Mouse (Mus musculus) neural tube, embryonic 15.5 days (tissue): ENCODE data around the gene Kansl1. TPM values are rescaled to one million over a fixed set of nuclear protein-coding genes. Genes with fewer than 3 reads are reported as not detected.

ENCODE experiments used
- ATAC-seq: fragments of 200-750 bp; cut with Nextera tagmentation; 2 replicates; pipeline ENCODE4 v1.8.0; 2017; ENCODE audit warnings: mild to moderate bottlenecking, moderate TSS enrichment, moderate library complexity; ENCODE audit not compliant: low FRiP score
- H3K27ac ChIP-seq: fragments of 300-500 bp; sonication (generic); replicated peaks from 2 replicates; pipeline ENCODE4 v1.5.1; 2015; ENCODE audit warnings: mild to moderate bottlenecking, inconsistent platforms
- H3K27me3 ChIP-seq: fragments of 300-500 bp; sonication (generic); replicated peaks from 2 replicates; pipeline ENCODE4 v1.6.1; 2015; ENCODE audit warnings: inconsistent platforms
- H3K36me3 ChIP-seq: fragments of 300-500 bp; sonication (generic); 2 replicates; pipeline ENCODE4 v1.6.1; 2015; ENCODE audit warnings: inconsistent platforms
- H3K4me1 ChIP-seq: fragments of 300-500 bp; sonication (generic); 2 replicates; pipeline ENCODE4 v1.6.1; 2015; ENCODE audit warnings: inconsistent platforms
- H3K4me2 ChIP-seq: fragments of 300-500 bp; sonication (generic); 2 replicates; pipeline ENCODE4 v1.6.1; 2015; ENCODE audit warnings: inconsistent platforms, mild to moderate bottlenecking, moderate library complexity
- H3K4me3 ChIP-seq: fragments of 300-500 bp; sonication (generic); replicated peaks from 2 replicates; pipeline ENCODE4 v1.5.1; 2015; ENCODE audit warnings: mild to moderate bottlenecking, inconsistent platforms
- H3K9ac ChIP-seq: fragments of 300-500 bp; sonication (generic); replicated peaks from 2 replicates; pipeline ENCODE4 v1.6.1; 2015; ENCODE audit warnings: mild to moderate bottlenecking, inconsistent platforms
- H3K9me3 ChIP-seq: fragments of 300-500 bp; sonication (generic); replicated peaks from 2 replicates; pipeline ENCODE4 v1.6.1; 2016; ENCODE audit warnings: inconsistent platforms
- whole genome bisulfite sequencing: fragments of 180-500 bp; shearing (Covaris S2); methylation state at CpG from one replicate; pipeline ENCODE4 v1.1.7; 2015; ENCODE audit warnings: mixed read lengths; 5-methylcytosine and 5-hydroxymethylcytosine counted together
- polyA plus RNA-seq: library from polyadenylated mRNA; unstranded; fragments of >200 nt; fragmentation: Nextera tagmentation; extraction: Ambion mirVana; gene quantifications from 2 replicates; pipeline ENCODE4 v1.2.1, GENCODE M21; 2015

The Kansl1 gene
- 23.1 and 23.3 TPM in 2 replicates for polyA plus RNA-seq

- WGBS, result under 1% methylated on average over 47 of the region's 69 CpGs
- peak within 1 kb of the TSS; percentile 80 for H3K27ac ChIP-seq
- peak; percentile 70 for ATAC-seq
Measured at GRCm38 (mm10) chr11:104468751-104469268, at the start of gene Kansl1. TSS of gene Kansl1 (minus strand) at chr11:104468861.

GRCm38 (mm10) chr11:104512436-104512835 is 43.8 kb upstream of the Kansl1 start:
- no peaks in the 10 kb centered on the region for H3K4me1 ChIP-seq
- 88% methylated on average over 4 of the region's 4 CpGs for WGBS

More at GRCm38 (mm10) chr11:104468751-104469268, at the start of gene Kansl1:
- Histone ChIP-seq H3K4me3 (peak within 1 kb of the TSS; percentile 73), H3K27me3 (no peaks in the 10 kb centered on the region), H3K36me3 (no peaks in the 10 kb centered on the region), H3K4me1 (peaks cover 37% of the 10 kb centered on the region), H3K9me3 (no peaks in the 10 kb centered on the region), H3K9ac (peak within 1 kb of the TSS; percentile 83), H3K4me2 (peak within 1 kb of the TSS; percentile 83)

GRCm38 (mm10) chr11:104510606-104511005 is 41.9 kb upstream of the Kansl1 start:
- Histone ChIP-seq H3K9ac (no peak overlapping the region), H3K36me3 (peaks cover 71% of the 10 kb centered on the region), H3K4me3 (no peak overlapping the region), H3K4me1 (no peaks in the 10 kb centered on the region), H3K27me3 (no peaks in the 10 kb centered on the region), H3K27ac (no peak overlapping the region), H3K4me2 (no peak overlapping the region), H3K9me3 (no peaks in the 10 kb centered on the region)
- no peak for ATAC-seq
- WGBS, result 90% methylated on average over 2 of the region's 2 CpGs

More at GRCm38 (mm10) chr11:104512436-104512835, 43.8 kb upstream of the Kansl1 start:
- Histone ChIP-seq H3K27ac (no peak overlapping the region), H3K9me3 (no peaks in the 10 kb centered on the region), H3K4me3 (no peak overlapping the region), H3K4me2 (no peak overlapping the region), H3K27me3 (no peaks in the 10 kb centered on the region), H3K9ac (no peak overlapping the region), H3K36me3 (peaks cover 73% of the 10 kb centered on the region)
- ATAC-seq, result no peak

- H3K9ac ChIP-seq, result no peak overlapping the region
- ATAC-seq, result no peak
- 93% methylated on average over 4 of the region's 4 CpGs for whole genome bisulfite sequencing
- H3K36me3 ChIP-seq, result peaks cover 68% of the 10 kb centered on the region
- no peak overlapping the region for H3K4me3 ChIP-seq
- no peak overlapping the region for H3K27ac ChIP-seq
- no peaks in the 10 kb centered on the region for H3K9me3 ChIP-seq
- no peak overlapping the region for H3K4me2 ChIP-seq
- no peaks in the 10 kb centered on the region for H3K4me1 ChIP-seq
- no peaks in the 10 kb centered on the region for H3K27me3 ChIP-seq
Measured at GRCm38 (mm10) chr11:104508455-104508854, 39.8 kb upstream of the Kansl1 start.

- no peak overlapping the region for H3K4me2 ChIP-seq
Measured at GRCm38 (mm10) chr11:104488292-104488691, 19.6 kb upstream of the Kansl1 start.

GRCm38 (mm10) chr11:104481971-104482370 is 13.3 kb upstream of the Kansl1 start:
- no peak overlapping the region for H3K9ac ChIP-seq
- no peak overlapping the region for H3K27ac ChIP-seq
- WGBS, result 90% methylated on average over 8 of the region's 8 CpGs
- H3K4me1 ChIP-seq, result no peaks in the 10 kb centered on the region
- no peak overlapping the region for H3K4me2 ChIP-seq
- H3K36me3 ChIP-seq, result no peaks in the 10 kb centered on the region
- H3K4me3 ChIP-seq, result no peak overlapping the region
- ATAC-seq, result no peak
- H3K9me3 ChIP-seq, result 0 out of 2 replicates have a peak, but pooled peaks cover 4% of the 10 kb centered on the region
- H3K27me3 ChIP-seq, result no peaks in the 10 kb centered on the region

More at GRCm38 (mm10) chr11:104488292-104488691, 19.6 kb upstream of the Kansl1 start:
- H3K36me3 ChIP-seq, result no peaks in the 10 kb centered on the region
- no peaks in the 10 kb centered on the region for H3K4me1 ChIP-seq
- 94% methylated on average over 3 of the region's 3 CpGs for WGBS
- H3K4me3 ChIP-seq, result no peak overlapping the region
- no peak overlapping the region for H3K27ac ChIP-seq
- no peak overlapping the region for H3K9ac ChIP-seq
- H3K9me3 ChIP-seq, result no peaks in the 10 kb centered on the region
- ATAC-seq, result no peak
- no peaks in the 10 kb centered on the region for H3K27me3 ChIP-seq

GRCm38 (mm10) chr11:104479505-104479904 is 10.8 kb upstream of the Kansl1 start:
- Histone ChIP-seq H3K27me3 (no peaks in the 10 kb centered on the region), H3K4me3 (no peak overlapping the region), H3K36me3 (no peaks in the 10 kb centered on the region), H3K4me1 (no peaks in the 10 kb centered on the region), H3K9me3 (0 out of 2 replicates have a peak, but pooled peaks cover 4% of the 10 kb centered on the region), H3K4me2 (no peak overlapping the region), H3K9ac (no peak overlapping the region), H3K27ac (no peak overlapping the region)
- ATAC-seq, result no peak
- 50% methylated on average over 4 of the region's 4 CpGs for WGBS

GRCm38 (mm10) chr11:104469371-104469835 is 742 bp upstream of the Kansl1 start:
- Histone ChIP-seq H3K9ac (peak overlapping the region; percentile 83), H3K9me3 (no peaks in the 10 kb centered on the region), H3K4me1 (peaks cover 32% of the 10 kb centered on the region), H3K4me2 (peak overlapping the region; percentile 83), H3K36me3 (no peaks in the 10 kb centered on the region), H3K27me3 (no peaks in the 10 kb centered on the region), H3K27ac (peak overlapping the region; percentile 80), H3K4me3 (peak overlapping the region; percentile 73)
- WGBS, result under 1% methylated on average over 18 of the region's 19 CpGs
- ATAC-seq, result peak; percentile 100

- Histone ChIP-seq H3K9ac (no peak overlapping the region), H3K4me1 (peaks cover 43% of the 10 kb centered on the region), H3K27ac (no peak overlapping the region), H3K27me3 (no peaks in the 10 kb centered on the region), H3K36me3 (no peaks in the 10 kb centered on the region), H3K9me3 (no peaks in the 10 kb centered on the region), H3K4me2 (peak overlapping the region; percentile 22), H3K4me3 (no peak overlapping the region)
- WGBS, result 86% methylated on average over 5 of the region's 5 CpGs
- ATAC-seq, result no peak
Measured at GRCm38 (mm10) chr11:104467698-104468097, 963 bp downstream of the Kansl1 start.

GRCm38 (mm10) chr11:104461551-104461950 is 7.1 kb downstream of the Kansl1 start:
- Histone ChIP-seq H3K4me3 (no peak overlapping the region), H3K36me3 (no peaks in the 10 kb centered on the region), H3K9me3 (no peaks in the 10 kb centered on the region), H3K9ac (no peak overlapping the region), H3K4me1 (peaks cover 24% of the 10 kb centered on the region), H3K4me2 (no peak overlapping the region), H3K27ac (no peak overlapping the region), H3K27me3 (no peaks in the 10 kb centered on the region)
- no peak for ATAC-seq

GRCm38 (mm10) chr11:104459671-104460070 is 9.0 kb downstream of the Kansl1 start:
- Histone ChIP-seq H3K36me3 (no peaks in the 10 kb centered on the region), H3K27ac (no peak overlapping the region), H3K4me3 (no peak overlapping the region), H3K4me2 (no peak overlapping the region), H3K27me3 (no peaks in the 10 kb centered on the region), H3K9ac (no peak overlapping the region), H3K9me3 (no peaks in the 10 kb centered on the region), H3K4me1 (peaks cover 14% of the 10 kb centered on the region; the same call in 1 of the 2 replicates)
- ATAC-seq, result no peak
- 97% methylated on average over 2 of the region's 2 CpGs for WGBS

GRCm38 (mm10) chr11:104458507-104458906 is 10.2 kb downstream of the Kansl1 start:
- H3K27ac ChIP-seq, result no peak overlapping the region
- H3K27me3 ChIP-seq, result no peaks in the 10 kb centered on the region
- H3K4me3 ChIP-seq, result no peak overlapping the region
- ATAC-seq, result no peak
- 86% methylated on average over 2 of the region's 2 CpGs for WGBS
- no peak overlapping the region for H3K9ac ChIP-seq
- H3K4me2 ChIP-seq, result no peak overlapping the region
- H3K4me1 ChIP-seq, result 0 out of 2 replicates have a peak, but pooled peaks cover 3% of the 10 kb centered on the region
- H3K9me3 ChIP-seq, result no peaks in the 10 kb centered on the region
- no peaks in the 10 kb centered on the region for H3K36me3 ChIP-seq
